ENCODE assay signal across 9 mouse cellular contexts in genomic region chr12:105611748-105612147, GRCm38 (mm10). TPM values are rescaled to one million over a fixed set of nuclear protein-coding genes. Genes with fewer than 3 reads are reported as not detected.
A peak's percentile ranks its signal among the peaks of the same experiment; 100 is the strongest.
DNase-seq lines count a peak whose midpoint lies in the region; ATAC-seq and TF ChIP-seq lines count a peak whose summit lies in the region.
"Had no signal": no experiment of that assay in that cellular context is flagged by ENCODE, and none has a peak within 500 bp of the region (broad histone marks: within the 10 kb centered on the region; RNA-seq: fewer than 3 reads in every experiment).

No protein-coding gene starts in this region.

- H3K27ac ChIP-seq in kidney, embryonic 14.5 days (ENCODE audit: low read depth, low read length): no peak overlapping the region
- H3K27ac ChIP-seq in limb, embryonic 14.5 days (replicated peaks; ENCODE audit: low read depth, low read length): no peak overlapping the region
- no peak overlapping the region for H3K27ac ChIP-seq in neural tube, embryonic 11.5 days (ENCODE audit: low read depth, low read length)

- no peak overlapping the region for H3K4me2 ChIP-seq in kidney, embryonic 14.5 days (replicated peaks; ENCODE audit: low read depth, low read length)
- H3K4me2 ChIP-seq in limb, embryonic 14.5 days (replicated peaks; ENCODE audit: low read depth, low read length, severe bottlenecking): no peak overlapping the region
- no peak overlapping the region for H3K4me2 ChIP-seq in neural tube, embryonic 11.5 days (ENCODE audit: low read depth)

- H3K27me3 ChIP-seq in G1E (ENCODE audit: insufficient read depth, low read length): no peaks in the 10 kb centered on the region
- no peaks in the 10 kb centered on the region for H3K27me3 ChIP-seq in kidney, embryonic 14.5 days (ENCODE audit: control insufficient read depth, insufficient read depth, low read length)
- H3K27me3 ChIP-seq in limb, embryonic 14.5 days (ENCODE audit: control insufficient read depth, insufficient read depth, low read length): no peaks in the 10 kb centered on the region
- no peaks in the 10 kb centered on the region for H3K27me3 ChIP-seq in neural tube, embryonic 11.5 days (ENCODE audit: control insufficient read depth, insufficient read depth, low read length)

- WGBS in kidney, embryonic 14.5 days: 7% methylated on average over 7 of the region's 7 CpGs
- 18% methylated on average over 7 of the region's 7 CpGs for WGBS in limb, embryonic 14.5 days
- 16% methylated on average over 7 of the region's 7 CpGs for WGBS in neural tube, embryonic 11.5 days

- H3K4me1 ChIP-seq in G1E (ENCODE audit: insufficient read depth, low read depth, low read length): peaks cover 9% of the 10 kb centered on the region
- no peaks in the 10 kb centered on the region for H3K4me1 ChIP-seq in kidney, embryonic 14.5 days (ENCODE audit: control insufficient read depth, insufficient read depth, low read length)
- H3K4me1 ChIP-seq in limb, embryonic 14.5 days (ENCODE audit: control insufficient read depth, insufficient read depth, low read length): no peaks in the 10 kb centered on the region
- no peaks in the 10 kb centered on the region for H3K4me1 ChIP-seq in neural tube, embryonic 11.5 days (ENCODE audit: control insufficient read depth, insufficient read depth, low read length)

- TF ChIP-seq POLR2A in limb, embryonic 14.5 days (IDR thresholded peaks at IDR 0.05; ENCODE audit: borderline replicate concordance, extremely low read depth, insufficient read depth, insufficient read length): no peak

- DNase-seq in 416B (ENCODE audit: low read depth): peak; percentile 51
- peak; percentile 53 for DNase-seq in G1E (ENCODE audit: low spot score)
- DNase-seq in cerebellum, adult 9-10 months: peak; percentile 27
- DNase-seq in frontal cortex, postnatal 10 days (ENCODE audit: low spot score in 2 of 2): peak; percentile 37 to 71
- DNase-seq in limb, embryonic 14.5 days (ENCODE audit: low spot score): peak; percentile 78
- peak; percentile 80 for DNase-seq in neural tube, embryonic 11.5 days (ENCODE audit: low spot score)

- H3K9ac ChIP-seq in kidney, embryonic 14.5 days (ENCODE audit: low read depth, low read length): no peak overlapping the region
- H3K9ac ChIP-seq in limb, embryonic 14.5 days (ENCODE audit: low read depth, low read length, severe bottlenecking): no peak overlapping the region
- no peak overlapping the region for H3K9ac ChIP-seq in neural tube, embryonic 11.5 days (ENCODE audit: low read length)

- TF ChIP-seq CTCF in G1E (IDR thresholded peaks at IDR 0.05; ENCODE audit: low read depth, low read length): peak; percentile 74

- H3K36me3 ChIP-seq in G1E (replicated peaks): peaks cover 84% of the 10 kb centered on the region
- peaks cover 11% of the 10 kb centered on the region; the same call in 1 of the 2 replicates for H3K36me3 ChIP-seq in kidney, embryonic 14.5 days (ENCODE audit: control insufficient read depth, insufficient read depth, low read length)
- H3K36me3 ChIP-seq in limb, embryonic 14.5 days (ENCODE audit: control insufficient read depth, insufficient read depth, low read length): peaks cover 22% of the 10 kb centered on the region
- H3K36me3 ChIP-seq in neural tube, embryonic 11.5 days (ENCODE audit: control insufficient read depth, insufficient read depth, low read length): no peaks in the 10 kb centered on the region

- no peak for ATAC-seq in G1E (ENCODE audit: extremely low read depth, insufficient number of reproducible peaks, low FRiP score, poor library complexity, severe bottlenecking)
- ATAC-seq in kidney, embryonic 14.5 days (ENCODE audit: low FRiP score, low TSS enrichment): peak; percentile 80
- peak; percentile 56; the same call in 1 of the 2 replicates for ATAC-seq in limb, embryonic 14.5 days (ENCODE audit: low FRiP score, low read depth)
- ATAC-seq in neural tube, embryonic 11.5 days (ENCODE audit: insufficient read depth, low FRiP score, low TSS enrichment): peak; percentile 53; the same call in 1 of the 2 replicates
- no peak for ATAC-seq in erythroid progenitor cell, adult 5-6 weeks (replicated peaks; ENCODE audit: low FRiP score, poor library complexity, severe bottlenecking)

- H3K4me3 ChIP-seq in G1E (ENCODE audit: low read depth, low read length): no peak overlapping the region
- no peak overlapping the region for H3K4me3 ChIP-seq in kidney, embryonic 14.5 days (ENCODE audit: low read length)
- H3K4me3 ChIP-seq in limb, embryonic 14.5 days (replicated peaks; ENCODE audit: low read length): no peak overlapping the region
- no peak overlapping the region for H3K4me3 ChIP-seq in neural tube, embryonic 11.5 days (ENCODE audit: low read depth, low read length)

- H3K9me3 ChIP-seq in G1E (replicated peaks): no peaks in the 10 kb centered on the region
- H3K9me3 ChIP-seq in kidney, embryonic 14.5 days (ENCODE audit: control insufficient read depth, low read length): no peaks in the 10 kb centered on the region
- H3K9me3 ChIP-seq in limb, embryonic 14.5 days (ENCODE audit: control insufficient read depth, low read length): no peaks in the 10 kb centered on the region
- no peaks in the 10 kb centered on the region for H3K9me3 ChIP-seq in neural tube, embryonic 11.5 days (ENCODE audit: control insufficient read depth, low read length)

RNA-seq across cellular contexts. Expression of gene Bdkrb1, which starts 8.9 kb away (rescaled TPM):
- not detected in 2 replicates for total RNA-seq in G1E (2014; fragmentation: Nextera tagmentation)
- total RNA-seq in G1E (2017): not detected in 2 replicates
- polyA plus RNA-seq in G1E (2012): not detected in 2 replicates
- not detected in 2 replicates for polyA plus RNA-seq in kidney, embryonic 14.5 days (2014; fragmentation: Nextera tagmentation; extraction: Ambion mirVana)
- polyA plus RNA-seq in limb, embryonic 14.5 days (2012; rRNA removed): 0.05 and 0.10 TPM in 2 replicates
- 0.23 TPM in 1 of 2 replicates, not detected in the other for polyA plus RNA-seq in limb, embryonic 14.5 days (2014; fragmentation: Nextera tagmentation; extraction: Ambion mirVana)
- polyA plus RNA-seq in neural tube, embryonic 11.5 days (2014; fragmentation: Nextera tagmentation; extraction: Ambion mirVana): 0.23 TPM in 1 of 2 replicates, not detected in the other
- not detected in 2 replicates for total RNA-seq in erythroid progenitor cell, adult 5-6 weeks (2015; ENCODE audit: low replicate concordance)
- total RNA-seq in erythroid progenitor cell, adult 5-6 weeks (2017; ENCODE audit: low replicate concordance): not detected in 2 replicates
- total RNA-seq: left cerebral cortex, adult 8-10 months had no signal

RNA-seq across cellular contexts. Expression of gene Bdkrb2, which starts 48.7 kb away (rescaled TPM):
- not detected in 2 replicates for total RNA-seq in G1E (2014; fragmentation: Nextera tagmentation)
- total RNA-seq in G1E (2017): 0.05 and 0.06 TPM in 2 replicates
- polyA plus RNA-seq in G1E (2012): 0.01 TPM in 1 of 2 replicates, not detected in the other
- polyA plus RNA-seq in kidney, embryonic 14.5 days (2014; fragmentation: Nextera tagmentation; extraction: Ambion mirVana): 0.12 and 0.14 TPM in 2 replicates
- polyA plus RNA-seq in limb, embryonic 14.5 days (2012; rRNA removed): 1.7 and 2.2 TPM in 2 replicates
- polyA plus RNA-seq in limb, embryonic 14.5 days (2014; fragmentation: Nextera tagmentation; extraction: Ambion mirVana): 0.82 and 1.2 TPM in 2 replicates
- 0.17 and 0.37 TPM in 2 replicates for polyA plus RNA-seq in neural tube, embryonic 11.5 days (2014; fragmentation: Nextera tagmentation; extraction: Ambion mirVana)
- total RNA-seq in erythroid progenitor cell, adult 5-6 weeks (2015; ENCODE audit: low replicate concordance): not detected in 2 replicates
- not detected in 2 replicates for total RNA-seq in erythroid progenitor cell, adult 5-6 weeks (2017; ENCODE audit: low replicate concordance)

Comparison
In these comparisons a context has a peak if more than half of its experiments do, and no peak if none do; other contexts are left out.
1. DNase-seq: peak in every context shown above with its lines; median percentile 80 in neural tube, embryonic 11.5 days; 78 in limb, embryonic 14.5 days; 54 in frontal cortex, postnatal 10 days; 53 in G1E; 51 in 416B; 27 in cerebellum, adult 9-10 months.
2. ATAC-seq: peak in kidney, embryonic 14.5 days (single experiment), limb, embryonic 14.5 days (single experiment) and neural tube, embryonic 11.5 days (single experiment); none in G1E (single experiment) and erythroid progenitor cell, adult 5-6 weeks (single experiment).